Mouse (Mus musculus): ENCODE results near the gene Nab1.
A peak's percentile ranks its signal among the peaks of the same experiment; 100 is the strongest.
"Not testable (repeated sequence)": the region's sequence is repeated elsewhere in the genome, so short reads cannot be mapped to it uniquely, and the experiment has no call there.

Gene Nab1

GRCm38 (mm10) chr1:52500314-52500981, at the start of gene Nab1:
Gene Nab1, minus strand, starts transcription at chr1:52500679.
- ATAC-seq (ENCODE audit: low TSS enrichment) = peak; percentile 62

GRCm38 (mm10) chr1:52547451-52547850, 47.0 kb upstream of the Nab1 start:
- ATAC-seq (ENCODE audit: low TSS enrichment) = no peak

- no peak for ATAC-seq (ENCODE audit: low TSS enrichment)
Observed at GRCm38 (mm10) chr1:52546796-52547195, 46.3 kb upstream of the Nab1 start.

- ATAC-seq (ENCODE audit: low TSS enrichment) = not testable (repeated sequence)
Observed at GRCm38 (mm10) chr1:52540124-52540523, 39.6 kb upstream of the Nab1 start.

- no peak for ATAC-seq (ENCODE audit: low TSS enrichment)
Observed at GRCm38 (mm10) chr1:52529933-52530332, 29.5 kb upstream of the Nab1 start.

GRCm38 (mm10) chr1:52527656-52528055, 27.2 kb upstream of the Nab1 start:
- no peak for ATAC-seq (ENCODE audit: low TSS enrichment)

GRCm38 (mm10) chr1:52527252-52527651, 26.8 kb upstream of the Nab1 start:
- no peak for ATAC-seq (ENCODE audit: low TSS enrichment)

- ATAC-seq (ENCODE audit: low TSS enrichment) = no peak
Observed at GRCm38 (mm10) chr1:52524663-52525062, 24.2 kb upstream of the Nab1 start.

GRCm38 (mm10) chr1:52524150-52524549, 23.7 kb upstream of the Nab1 start:
- ATAC-seq (ENCODE audit: low TSS enrichment) = peak; percentile 61

- peak; percentile 66 for ATAC-seq (ENCODE audit: low TSS enrichment)
Observed at GRCm38 (mm10) chr1:52521436-52521993, 21.0 kb upstream of the Nab1 start.

GRCm38 (mm10) chr1:52520131-52520530, 19.7 kb upstream of the Nab1 start:
- ATAC-seq (ENCODE audit: low TSS enrichment) = peak; percentile 45; the same call in 1 of the 2 replicates

- no peak for ATAC-seq (ENCODE audit: low TSS enrichment)
Observed at GRCm38 (mm10) chr1:52515249-52515648, 14.8 kb upstream of the Nab1 start.

- ATAC-seq (ENCODE audit: low TSS enrichment) = no peak
Observed at GRCm38 (mm10) chr1:52511788-52512425, 11.4 kb upstream of the Nab1 start.

- peak; percentile 69 for ATAC-seq (ENCODE audit: low TSS enrichment)
Observed at GRCm38 (mm10) chr1:52506211-52506610, 5.7 kb upstream of the Nab1 start.

GRCm38 (mm10) chr1:52502296-52502695, 1.8 kb upstream of the Nab1 start:
- peak; percentile 35 for ATAC-seq (ENCODE audit: low TSS enrichment)

GRCm38 (mm10) chr1:52501688-52502133, 1.2 kb upstream of the Nab1 start:
- ATAC-seq (ENCODE audit: low TSS enrichment) = peak; percentile 22

- ATAC-seq (ENCODE audit: low TSS enrichment) = no peak
Observed at GRCm38 (mm10) chr1:52501090-52501489, 611 bp upstream of the Nab1 start.

GRCm38 (mm10) chr1:52499601-52500313, 722 bp downstream of the Nab1 start:
- ATAC-seq (ENCODE audit: low TSS enrichment) = peak; percentile 35

GRCm38 (mm10) chr1:52498786-52499450, 1.6 kb downstream of the Nab1 start:
- no peak for ATAC-seq (ENCODE audit: low TSS enrichment)

- ATAC-seq (ENCODE audit: low TSS enrichment) = no peak
Observed at GRCm38 (mm10) chr1:52489538-52490181, 10.8 kb downstream of the Nab1 start.

GRCm38 (mm10) chr1:52484980-52485379, 15.5 kb downstream of the Nab1 start:
- no peak for ATAC-seq (ENCODE audit: low TSS enrichment)
